ENCODE assay signal across 13 mouse cellular contexts in genomic region chr7:101095560-101095959, GRCm38 (mm10). TPM values are rescaled to one million over a fixed set of nuclear protein-coding genes. Genes with fewer than 3 reads are reported as not detected.
DNase-seq lines count a peak whose midpoint lies in the region; ATAC-seq and TF ChIP-seq lines count a peak whose summit lies in the region.
"Had no signal": no experiment of that assay in that cellular context is flagged by ENCODE, and none has a peak within 500 bp of the region (broad histone marks: within the 10 kb centered on the region; RNA-seq: fewer than 3 reads in every experiment).

No protein-coding gene starts in this region.

- no peaks in the 10 kb centered on the region for H3K9me3 ChIP-seq in heart, postnatal 0 days (replicated peaks; ENCODE audit: control insufficient read depth, low read length)
- H3K9me3 ChIP-seq: embryonic facial prominence, embryonic 13.5 days; kidney, embryonic 15.5 days; liver, embryonic 13.5 days had no signal

- TF ChIP-seq EP300 in heart, postnatal 0 days (IDR thresholded peaks at IDR 0.05; ENCODE audit: low read depth): no peak

- WGBS in heart, postnatal 0 days: 46% methylated on average over 5 of the region's 5 CpGs
- WGBS in thymus, adult 2 months: 64% methylated on average over 5 of the region's 5 CpGs

- H3K27me3 ChIP-seq in heart, postnatal 0 days (ENCODE audit: control insufficient read depth, insufficient read depth, low read length): no peaks in the 10 kb centered on the region
- H3K27me3 ChIP-seq in thymus, adult 2 months (ENCODE audit: control insufficient read depth, insufficient read depth, low read length): no peaks in the 10 kb centered on the region
- H3K27me3 ChIP-seq: embryonic facial prominence, embryonic 13.5 days; kidney, embryonic 15.5 days; liver, embryonic 13.5 days had no signal

- no peaks in the 10 kb centered on the region for H3K36me3 ChIP-seq in heart, postnatal 0 days (replicated peaks; ENCODE audit: control insufficient read depth, insufficient read depth, low read length)
- no peaks in the 10 kb centered on the region for H3K36me3 ChIP-seq in thymus, adult 2 months (ENCODE audit: control insufficient read depth, insufficient read depth, low read length)
- H3K36me3 ChIP-seq: embryonic facial prominence, embryonic 13.5 days; kidney, embryonic 15.5 days; liver, embryonic 13.5 days had no signal

- DNase-seq in CD4-positive, CD25-positive, alpha-beta regulatory T cell, adult 2 months (ENCODE audit: low read depth, low spot score): peak; percentile 16
- DNase-seq in heart, postnatal 0 days (ENCODE audit: low spot score): peak; percentile 21
- no peak for DNase-seq in heart, postnatal 36 days
- no peak for DNase-seq in thymus, adult 2 months
- DNase-seq in thymus, postnatal 36 days: no peak
- peak; percentile 15 for DNase-seq in retina, postnatal 1 day
- no peak for DNase-seq in layer of hippocampus, adult 18-20 months (ENCODE audit: low spot score in 2 of 2)
- DNase-seq: cerebellum, adult 9-11 months; liver, embryonic 13.5 days had no signal

- intact Hi-C loops in heart, postnatal 36 days (cut with DNase I): no loop called here

- no peak for TF ChIP-seq POLR2A in thymus, adult 2 months (IDR thresholded peaks at IDR 0.05; ENCODE audit: control insufficient read depth, extremely low read depth, insufficient read depth, low read length, poor library complexity)

- H3K4me2 ChIP-seq in heart, postnatal 0 days (ENCODE audit: low read depth, low read length): no peak overlapping the region
- H3K4me2 ChIP-seq: embryonic facial prominence, embryonic 13.5 days; kidney, embryonic 15.5 days; liver, embryonic 13.5 days had no signal

- no peak for TF ChIP-seq CTCF in heart, postnatal 0 days (IDR thresholded peaks at IDR 0.05; ENCODE audit: low read depth)
- TF ChIP-seq CTCF in thymus, adult 2 months (IDR thresholded peaks at IDR 0.05; ENCODE audit: borderline replicate concordance, control insufficient read depth, extremely low read depth, insufficient read depth, low read length, poor library complexity): no peak

- H3K27ac ChIP-seq in heart, postnatal 0 days (ENCODE audit: low read depth): peak overlapping the region; percentile 67
- peak overlapping the region; percentile 85 for H3K27ac ChIP-seq in thymus, adult 2 months (ENCODE audit: control insufficient read depth, insufficient read depth, low read length)
- H3K27ac ChIP-seq: embryonic facial prominence, embryonic 13.5 days; kidney, embryonic 15.5 days; liver, embryonic 13.5 days had no signal

- no peak overlapping the region for H3K4me3 ChIP-seq in heart, postnatal 0 days (ENCODE audit: low read depth, low read length)
- no peak overlapping the region for H3K4me3 ChIP-seq in thymus, adult 2 months (ENCODE audit: control insufficient read depth, insufficient read depth, low read length)
- H3K4me3 ChIP-seq: embryonic facial prominence, embryonic 13.5 days; kidney, embryonic 15.5 days; liver, embryonic 13.5 days had no signal

- no peak overlapping the region for H3K9ac ChIP-seq in heart, postnatal 0 days (replicated peaks; ENCODE audit: low read depth, low read length)
- H3K9ac ChIP-seq: embryonic facial prominence, embryonic 13.5 days; kidney, embryonic 15.5 days; liver, embryonic 13.5 days had no signal

- no peak for ATAC-seq in CD4-positive, CD25-positive, alpha-beta regulatory T cell, adult 4 months
- no peak for ATAC-seq in heart, postnatal 0 days (ENCODE audit: insufficient read depth, low read depth)
- ATAC-seq: forebrain, embryonic 14.5 days had no signal

- peaks cover 8% of the 10 kb centered on the region; the same call in 1 of the 2 replicates for H3K4me1 ChIP-seq in heart, postnatal 0 days (ENCODE audit: control insufficient read depth, insufficient read depth)
- peaks cover 36% of the 10 kb centered on the region for H3K4me1 ChIP-seq in thymus, adult 2 months (replicated peaks; ENCODE audit: control insufficient read depth, insufficient read depth, low read length)
- H3K4me1 ChIP-seq: embryonic facial prominence, embryonic 13.5 days had no signal

RNA-seq across cellular contexts. Expression of gene Fchsd2, which starts 2.9 kb away (rescaled TPM):
- polyA plus RNA-seq in CD4-positive, CD25-positive, alpha-beta regulatory T cell, adult 4 months (2017; shearing (Covaris generic)): 10 to 100 TPM; 38.9 to 44.1 TPM
- total RNA-seq in heart, postnatal 0 days (2014; rRNA removed; ENCODE audit: low replicate concordance): 15.6 and 19.3 TPM in 2 replicates
- polyA plus RNA-seq in heart, postnatal 0 days (2015; fragmentation: Nextera tagmentation; extraction: Ambion mirVana): 8.7 and 9.7 TPM in 2 replicates
- 10 to 100 TPM; 22.8 to 25.3 TPM for total RNA-seq in heart, postnatal 36 days (2021)
- polyA plus RNA-seq in thymus, adult 2 months (2012; rRNA removed): 14.3 and 15.8 TPM in 2 replicates
- total RNA-seq in layer of hippocampus, adult 18-20 months (2021): 10 to 100 TPM; 32.7 to 33.8 TPM

Comparison
In these comparisons a context has a peak if more than half of its experiments do, and no peak if none do; other contexts are left out.
1. DNase-seq: peak in CD4-positive, CD25-positive, alpha-beta regulatory T cell, adult 2 months (single experiment), heart, postnatal 0 days (single experiment) and retina, postnatal 1 day (single experiment); none in heart, postnatal 36 days (0 of 2), thymus, adult 2 months (single experiment), thymus, postnatal 36 days (0 of 2) and layer of hippocampus, adult 18-20 months (0 of 2).